Mouse (Mus musculus): ENCODE data around the gene Rgl1. TPM values are rescaled to one million over a fixed set of nuclear protein-coding genes. Genes with fewer than 3 reads are reported as not detected.

Gene Rgl1
- polyA plus RNA-seq, 1 experiment from 2014 or later, result 23.0 TPM

DNA sequence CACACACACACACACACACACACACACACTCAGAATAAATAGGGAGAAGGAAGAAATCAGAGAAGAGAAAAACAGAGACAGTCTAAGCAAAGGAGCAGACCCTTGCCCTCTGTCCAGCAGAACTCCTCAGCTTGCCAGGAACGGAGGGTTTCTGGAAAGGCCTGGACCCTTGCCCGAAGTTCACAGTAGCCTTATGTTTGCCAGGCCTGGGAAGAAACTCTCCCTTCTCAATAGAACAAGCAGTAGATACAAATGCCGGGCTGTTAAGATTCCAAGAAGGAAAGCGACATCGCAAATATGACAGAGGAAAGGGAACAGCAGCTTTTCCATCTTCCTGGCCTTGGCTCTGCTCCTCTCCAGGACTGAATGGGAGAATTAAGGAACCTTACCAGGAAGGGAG, 205.7 kb downstream of the Rgl1 start:
- Histone ChIP-seq H3K9ac (ENCODE audit: low read length) (no peak overlapping the region), H3K9me3 (ENCODE audit: control insufficient read depth, low read length) (no peaks in the 10 kb centered on the region), H3K4me2 (replicated peaks; ENCODE audit: low read depth) (no peak overlapping the region), H3K27me3 (ENCODE audit: control insufficient read depth, insufficient read depth, low read length) (no peaks in the 10 kb centered on the region), H3K27ac (replicated peaks) (peak overlapping the region; percentile 35; the same call in 1 of the 2 replicates), H3K4me1 (replicated peaks; ENCODE audit: control insufficient read depth, insufficient read depth) (peaks cover 6% of the 10 kb centered on the region; the same call in 1 of the 2 replicates), H3K36me3 (ENCODE audit: control insufficient read depth, insufficient read depth, low read length) (no peaks in the 10 kb centered on the region), H3K4me3 (ENCODE audit: low read depth, low read length) (no peak overlapping the region)
- WGBS, result 44% methylated on average over 5 of the region's 5 CpGs
- ATAC-seq (ENCODE audit: low FRiP score, low TSS enrichment), result no peak
- peak; percentile 39 for DNase-seq (ENCODE audit: low spot score)
- TF ChIP-seq CTCF (IDR thresholded peaks at IDR 0.05; ENCODE audit: low read depth), result no peak
- no peak for TF ChIP-seq EP300 (optimal IDR thresholded peaks at IDR 0.05)

DNA sequence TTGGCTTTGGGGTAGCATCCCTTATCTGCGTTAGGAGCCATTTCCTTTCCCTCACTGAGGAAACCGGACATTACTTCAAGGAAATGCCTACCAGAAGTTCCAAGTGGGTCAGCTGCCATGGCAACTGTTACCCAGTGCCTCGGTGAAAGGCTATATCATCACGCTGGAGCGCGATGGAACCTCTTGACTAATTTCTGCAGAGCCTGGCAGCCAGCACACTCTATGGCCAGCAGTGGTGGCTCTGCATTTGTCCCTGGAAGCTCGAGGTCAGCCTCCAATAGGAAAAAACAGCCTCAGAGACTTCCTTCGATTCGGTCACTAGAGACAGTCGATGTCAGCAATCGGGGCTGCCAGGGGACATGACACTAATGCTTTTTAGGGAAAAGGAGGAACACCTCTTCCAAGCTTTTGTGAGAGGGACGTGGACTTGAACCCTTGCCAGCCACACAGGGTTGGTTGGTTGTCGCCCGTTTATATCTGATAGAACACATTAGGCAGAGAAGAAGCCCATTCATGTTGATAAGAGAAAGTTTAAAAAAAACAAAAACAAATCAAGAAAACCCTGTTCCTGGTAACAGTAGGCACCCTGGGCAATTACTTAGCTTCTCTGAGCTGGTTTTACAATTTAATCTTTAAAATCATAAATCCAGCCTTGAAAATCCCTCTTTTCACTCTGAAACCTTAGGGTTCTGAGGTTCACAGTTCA, 209.4 kb downstream of the Rgl1 start:
- DNase-seq (ENCODE audit: low spot score), result peak; percentile 23
- H3K27ac ChIP-seq (replicated peaks), result peak overlapping the region; percentile 88
- no peaks in the 10 kb centered on the region for H3K36me3 ChIP-seq (ENCODE audit: control insufficient read depth, insufficient read depth, low read length)
- TF ChIP-seq CTCF (IDR thresholded peaks at IDR 0.05; ENCODE audit: low read depth), result no peak
- no peak for TF ChIP-seq EP300 (optimal IDR thresholded peaks at IDR 0.05)
- 43% methylated on average over 14 of the region's 14 CpGs for WGBS
- H3K9me3 ChIP-seq (ENCODE audit: control insufficient read depth, low read length), result no peaks in the 10 kb centered on the region
- H3K27me3 ChIP-seq (ENCODE audit: control insufficient read depth, insufficient read depth, low read length), result no peaks in the 10 kb centered on the region
- H3K9ac ChIP-seq (ENCODE audit: low read length), result 0 out of 2 replicates have a peak overlapping the region, but pooled peaks have one; percentile 5
- no peak overlapping the region for H3K4me3 ChIP-seq (ENCODE audit: low read depth, low read length)
- ATAC-seq (ENCODE audit: low FRiP score, low TSS enrichment), result 0 out of 2 replicates have a peak, but pooled peaks have one; percentile 19
- H3K4me2 ChIP-seq (replicated peaks; ENCODE audit: low read depth), result no peak overlapping the region
- H3K4me1 ChIP-seq (replicated peaks; ENCODE audit: control insufficient read depth, insufficient read depth), result peaks cover 6% of the 10 kb centered on the region; the same call in 1 of the 2 replicates

DNA sequence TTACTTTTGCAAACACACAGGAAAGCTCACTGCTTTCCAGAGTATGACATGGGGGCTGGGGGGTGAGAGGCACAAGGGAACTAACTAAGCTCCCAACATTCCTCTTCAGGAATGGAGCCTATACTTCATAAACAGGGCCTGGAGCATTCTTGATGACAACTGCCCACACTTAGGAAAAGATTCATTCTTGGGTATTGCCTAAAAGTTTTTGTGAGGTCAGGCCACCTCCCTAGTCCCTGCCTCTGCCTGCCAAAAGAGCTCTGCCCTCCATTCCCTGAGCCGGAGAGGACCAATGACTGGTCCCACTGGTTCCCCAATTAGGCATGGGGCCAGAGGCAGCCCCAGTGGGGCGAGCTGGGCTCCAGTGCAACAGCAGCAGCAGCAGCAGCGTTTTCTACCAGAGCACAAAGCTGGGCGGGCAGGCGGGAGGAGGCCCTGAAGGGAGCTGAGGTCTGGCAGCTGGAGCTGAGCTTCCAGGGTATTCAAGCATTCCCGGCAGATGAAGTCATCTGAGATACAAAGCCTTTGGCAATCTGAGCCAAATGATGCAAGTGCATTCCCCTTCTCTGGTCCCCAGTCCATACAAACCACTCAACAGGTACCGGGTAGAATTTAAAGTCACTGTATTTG, 210.1 kb downstream of the Rgl1 start:
- ATAC-seq (ENCODE audit: low FRiP score, low TSS enrichment) (peak; percentile 88), DNase-seq (ENCODE audit: low spot score) (peak; percentile 58)
- Histone ChIP-seq H3K9ac (ENCODE audit: low read length) (peak overlapping the region; percentile 35; the same call in 1 of the 2 replicates), H3K9me3 (ENCODE audit: control insufficient read depth, low read length) (no peaks in the 10 kb centered on the region), H3K4me1 (replicated peaks; ENCODE audit: control insufficient read depth, insufficient read depth) (peaks cover 6% of the 10 kb centered on the region; the same call in 1 of the 2 replicates), H3K36me3 (ENCODE audit: control insufficient read depth, insufficient read depth, low read length) (0 out of 2 replicates have a peak, but pooled peaks cover 2% of the 10 kb centered on the region), H3K27me3 (ENCODE audit: control insufficient read depth, insufficient read depth, low read length) (no peaks in the 10 kb centered on the region), H3K4me3 (ENCODE audit: low read depth, low read length) (no peak overlapping the region), H3K4me2 (replicated peaks; ENCODE audit: low read depth) (no peak overlapping the region), H3K27ac (replicated peaks) (peak overlapping the region; percentile 88)
- no peak for TF ChIP-seq EP300 (optimal IDR thresholded peaks at IDR 0.05)
- TF ChIP-seq CTCF (IDR thresholded peaks at IDR 0.05; ENCODE audit: low read depth), result no peak
- 8% methylated on average over 7 of the region's 7 CpGs for WGBS

- ATAC-seq (ENCODE audit: low FRiP score, low TSS enrichment), result no peak
Measured at GRCm38 (mm10) chr1:152553912-152554547, 212.1 kb downstream of the Rgl1 start.

DNA sequence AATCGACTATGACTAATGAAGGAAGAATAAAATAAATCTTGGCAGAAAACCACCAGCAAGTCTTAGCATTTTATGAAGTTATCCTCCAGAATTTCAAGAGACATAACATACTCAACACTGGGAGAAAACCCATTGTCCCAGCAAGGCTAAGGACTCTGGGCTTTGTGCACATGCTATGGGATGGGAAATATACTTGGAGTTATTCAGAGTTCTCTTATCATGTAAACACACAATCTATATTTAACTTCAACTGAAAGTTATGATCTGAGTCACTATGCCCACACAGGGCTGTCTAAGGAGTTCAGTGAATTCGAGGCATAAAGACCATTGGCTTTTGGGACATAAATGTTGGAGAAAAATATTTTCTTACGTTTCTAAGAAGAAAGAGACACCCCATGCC, 215.2 kb downstream of the Rgl1 start:
- Histone ChIP-seq H3K27ac (replicated peaks) (peak overlapping the region; percentile 73), H3K9ac (ENCODE audit: low read length) (no peak overlapping the region), H3K4me1 (replicated peaks; ENCODE audit: control insufficient read depth, insufficient read depth) (peaks cover 3% of the 10 kb centered on the region; the same call in 1 of the 2 replicates), H3K4me3 (ENCODE audit: low read depth, low read length) (no peak overlapping the region), H3K27me3 (ENCODE audit: control insufficient read depth, insufficient read depth, low read length) (no peaks in the 10 kb centered on the region), H3K9me3 (ENCODE audit: control insufficient read depth, low read length) (no peaks in the 10 kb centered on the region), H3K36me3 (ENCODE audit: control insufficient read depth, insufficient read depth, low read length) (peaks cover 7% of the 10 kb centered on the region; the same call in 1 of the 2 replicates), H3K4me2 (replicated peaks; ENCODE audit: low read depth) (no peak overlapping the region)
- WGBS, result 28% methylated on average over 3 of the region's 3 CpGs
- TF ChIP-seq CTCF (IDR thresholded peaks at IDR 0.05; ENCODE audit: low read depth) (no peak), EP300 (optimal IDR thresholded peaks at IDR 0.05) (no peak)
- DNase-seq (ENCODE audit: low spot score), result no peak
- peak; percentile 72 for ATAC-seq (ENCODE audit: low FRiP score, low TSS enrichment)

More at GRCm38 (mm10) chr1:152553912-152554547, 212.1 kb downstream of the Rgl1 start:
- no peak for DNase-seq (ENCODE audit: low spot score)
- no peak overlapping the region for H3K4me2 ChIP-seq (replicated peaks; ENCODE audit: low read depth)
- no peak overlapping the region for H3K9ac ChIP-seq (ENCODE audit: low read length)
- H3K36me3 ChIP-seq (ENCODE audit: control insufficient read depth, insufficient read depth, low read length), result 0 out of 2 replicates have a peak, but pooled peaks cover 2% of the 10 kb centered on the region
- WGBS, result 74% methylated on average over 15 of the region's 15 CpGs
- no peak overlapping the region for H3K4me3 ChIP-seq (ENCODE audit: low read depth, low read length)
- H3K4me1 ChIP-seq (replicated peaks; ENCODE audit: control insufficient read depth, insufficient read depth), result peaks cover 6% of the 10 kb centered on the region; the same call in 1 of the 2 replicates
- no peaks in the 10 kb centered on the region for H3K27me3 ChIP-seq (ENCODE audit: control insufficient read depth, insufficient read depth, low read length)
- H3K27ac ChIP-seq (replicated peaks), result 0 out of 2 replicates have a peak overlapping the region, but pooled peaks have one; percentile 24
- H3K9me3 ChIP-seq (ENCODE audit: control insufficient read depth, low read length), result no peaks in the 10 kb centered on the region
- TF ChIP-seq EP300 (optimal IDR thresholded peaks at IDR 0.05) (no peak), CTCF (IDR thresholded peaks at IDR 0.05; ENCODE audit: low read depth) (no peak)

Data from stomach, postnatal 0 days (tissue).